Mouse (Mus musculus) gonadal fat pad, adult 2 months (tissue): ENCODE results near the gene Foxd4. TPM values are rescaled to one million over a fixed set of nuclear protein-coding genes. Genes with fewer than 3 reads are reported as not detected.

Experiments
- DNase-seq: peaks from one replicate; pipeline ENCODE4 v3.0.0-alpha.2; 2012; ENCODE audit warnings: low read depth
- polyA plus RNA-seq: library from polyadenylated mRNA; depleted of rRNA; stranded (reverse); fragments of >200 nt; gene quantifications from 2 replicates; pipeline ENCODE4 v1.2.3, GENCODE M21; 2012; rRNA removed

The Foxd4 gene
- not detected in 2 replicates for polyA plus RNA-seq

- DNase-seq, result no peak
Measured at GRCm38 (mm10) chr19:24900581-24901220, at the start of gene Foxd4. Foxd4 (minus strand) TSS chr19:24901197.

DNA sequence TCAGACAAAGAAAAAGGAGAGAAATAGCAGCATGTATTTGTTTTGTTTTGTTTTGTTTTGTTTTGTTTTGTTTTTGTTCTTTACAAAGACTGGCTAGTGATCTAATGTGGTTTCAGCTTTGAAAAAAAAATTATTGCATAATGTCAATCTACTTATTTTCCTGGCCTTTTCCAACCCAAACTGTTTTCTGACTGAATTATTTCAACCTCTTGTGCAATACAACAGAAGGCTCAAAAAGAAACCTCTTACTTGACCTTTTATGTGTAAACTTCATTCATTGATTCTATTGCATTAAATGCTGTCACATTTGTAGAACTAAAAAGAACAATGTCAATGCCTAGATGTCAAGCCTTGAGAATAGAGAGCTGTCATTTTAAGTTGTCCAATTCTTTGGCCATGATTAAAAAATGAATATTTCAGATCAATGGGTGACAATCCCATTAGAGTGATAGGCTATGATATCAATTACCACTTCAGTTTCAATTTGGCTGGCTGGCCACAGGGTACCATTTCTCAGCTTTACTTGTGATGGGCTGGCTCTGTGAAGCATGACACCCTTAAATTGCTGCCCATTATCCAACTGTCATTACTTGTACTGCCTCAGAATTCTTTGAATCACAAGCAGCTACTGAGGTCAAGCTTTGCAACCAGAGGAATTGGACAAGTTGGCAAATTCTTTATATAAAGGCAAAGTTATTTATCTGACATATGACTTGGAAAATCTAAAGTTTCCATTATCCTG is 44.7 kb upstream of the Foxd4 start:
- no peak for DNase-seq

GRCm38 (mm10) chr19:24937084-24937483 is 36.1 kb upstream of the Foxd4 start:
- DNase-seq, result no peak

- no peak for DNase-seq
Measured at GRCm38 (mm10) chr19:24929041-24929440, 28.0 kb upstream of the Foxd4 start.

DNA sequence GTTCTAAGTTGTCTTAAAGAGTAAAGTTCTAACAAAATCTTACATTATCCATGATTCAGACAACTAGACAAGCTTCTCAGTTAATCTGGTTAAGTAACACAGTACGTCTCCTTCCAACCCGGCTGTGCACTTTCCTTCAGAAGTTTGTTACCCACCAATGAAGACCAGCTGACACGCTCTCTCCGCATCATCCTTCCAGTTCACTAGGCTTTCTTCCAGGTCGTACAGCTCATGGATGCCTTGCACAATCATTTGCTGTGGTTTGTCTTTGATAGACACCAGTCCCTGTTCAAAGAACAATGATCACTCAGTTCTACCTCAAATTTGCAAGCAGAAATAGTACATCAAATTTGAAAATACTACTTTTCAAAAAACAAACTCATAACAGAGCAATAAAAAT is 19.9 kb upstream of the Foxd4 start:
- DNase-seq, result no peak

GRCm38 (mm10) chr19:24908385-24909155 is 7.6 kb upstream of the Foxd4 start:
- no peak for DNase-seq

GRCm38 (mm10) chr19:24907655-24908054 is 6.7 kb upstream of the Foxd4 start:
- no peak for DNase-seq

- DNase-seq, result no peak
Measured at GRCm38 (mm10) chr19:24902821-24903220, 1.8 kb upstream of the Foxd4 start.

DNA sequence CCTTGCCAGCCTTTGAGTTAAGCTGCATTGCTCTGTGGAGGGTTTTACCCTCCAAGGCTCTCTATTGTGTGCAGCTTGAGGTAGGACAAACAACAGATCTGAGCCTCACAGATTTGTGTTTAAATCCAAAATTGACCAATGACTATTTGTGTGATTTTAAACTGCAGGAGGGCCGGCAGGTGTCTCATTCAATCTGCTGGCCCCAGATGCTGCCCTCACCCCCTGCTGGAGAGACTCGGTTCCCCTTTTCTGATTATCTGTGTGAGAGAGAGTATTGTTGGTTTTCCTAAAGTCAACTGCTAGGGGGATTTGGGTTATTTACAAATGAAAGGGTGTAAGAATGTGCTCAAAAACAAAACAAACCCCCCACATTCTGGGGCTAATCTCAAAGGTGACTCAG is 1.3 kb upstream of the Foxd4 start:
- no peak for DNase-seq

- no peak for DNase-seq
Measured at GRCm38 (mm10) chr19:24901666-24902065, 669 bp upstream of the Foxd4 start.

DNA sequence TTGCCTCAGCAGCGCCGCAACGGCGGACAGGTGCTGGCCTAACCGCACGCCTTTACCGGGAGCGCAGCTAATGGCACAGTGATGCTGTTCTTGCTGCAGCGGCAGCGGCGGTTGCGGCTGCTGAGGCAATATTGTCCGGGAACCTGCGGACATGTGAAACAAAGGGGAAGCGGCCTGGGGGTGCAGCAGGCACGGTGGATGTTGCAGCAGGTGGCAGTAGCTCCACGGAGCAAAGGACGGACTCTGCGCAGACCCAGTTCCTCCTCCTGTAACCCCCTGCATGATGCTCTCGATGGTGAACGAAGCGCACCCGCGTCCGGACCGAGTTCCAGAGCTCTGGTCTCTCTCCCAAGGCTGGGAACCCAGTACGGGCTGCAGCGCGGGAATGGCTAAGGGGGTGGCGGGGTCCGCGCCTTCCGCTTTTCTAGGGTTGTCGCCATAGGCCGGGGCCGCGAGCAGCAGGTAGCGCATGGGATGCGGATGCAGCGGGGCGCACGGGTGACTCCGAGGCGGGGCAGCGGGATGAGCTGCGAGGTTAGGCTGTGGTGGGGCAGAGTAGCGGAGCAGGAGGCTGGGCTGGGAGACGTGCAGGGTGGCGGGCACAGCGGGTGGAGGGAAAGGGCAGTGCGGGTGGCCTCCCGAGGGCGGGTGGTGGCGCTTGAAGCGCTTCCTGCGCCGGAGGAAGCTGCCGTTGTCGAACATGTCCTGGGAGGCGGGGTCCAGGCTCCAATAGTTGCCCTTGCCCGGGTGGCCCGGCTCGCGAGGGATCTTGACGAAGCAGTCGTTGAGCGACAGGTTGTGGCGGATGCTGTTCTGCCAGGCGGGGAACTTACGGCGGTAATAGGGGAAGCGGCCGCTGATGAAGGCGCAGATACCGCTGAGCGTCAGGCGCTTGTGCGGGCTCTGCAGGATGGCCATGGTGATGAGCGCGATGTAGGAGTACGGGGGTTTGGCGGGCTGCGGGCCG is 1.1 kb downstream of the Foxd4 start:
- DNase-seq, result no peak

DNA sequence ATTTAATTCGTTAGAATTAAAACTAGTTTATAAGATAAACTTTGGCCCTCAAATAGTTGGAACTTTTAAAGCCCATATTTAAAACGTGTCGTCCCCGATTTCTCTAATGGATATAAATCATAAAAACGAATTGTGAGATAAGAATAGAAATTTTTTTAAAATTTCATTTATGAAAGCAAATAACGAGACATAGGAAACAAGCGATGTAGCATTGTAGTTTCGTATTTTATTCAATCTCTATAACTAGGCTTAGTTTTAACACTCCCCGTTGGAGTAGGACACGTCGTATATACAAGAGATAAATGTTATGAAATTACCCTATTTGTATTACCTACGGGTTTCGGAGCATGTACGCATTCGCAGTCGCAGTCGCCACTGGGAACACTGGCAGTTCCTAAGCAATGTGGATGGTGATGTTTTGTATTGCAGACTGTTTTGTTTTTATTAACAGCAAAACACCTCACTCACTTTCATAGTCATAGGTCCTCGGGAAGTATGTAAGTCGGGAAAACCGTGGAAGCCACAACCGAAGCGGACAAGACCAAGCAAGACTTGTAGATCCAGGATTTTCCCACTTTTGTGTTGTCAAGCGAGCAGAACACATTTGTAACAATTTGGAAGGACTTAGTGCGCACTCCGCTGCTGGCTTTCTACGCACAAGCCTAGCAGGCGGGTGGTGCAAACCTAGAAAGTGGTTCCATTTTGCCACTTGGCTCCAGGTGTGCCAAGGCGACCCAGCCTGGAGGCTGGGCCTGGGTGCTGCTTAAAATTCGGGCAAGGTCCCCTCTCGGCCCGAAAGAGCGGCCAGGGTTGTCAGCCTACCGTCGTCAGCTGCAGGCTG is 2.0 kb downstream of the Foxd4 start:
- DNase-seq, result no peak

DNA sequence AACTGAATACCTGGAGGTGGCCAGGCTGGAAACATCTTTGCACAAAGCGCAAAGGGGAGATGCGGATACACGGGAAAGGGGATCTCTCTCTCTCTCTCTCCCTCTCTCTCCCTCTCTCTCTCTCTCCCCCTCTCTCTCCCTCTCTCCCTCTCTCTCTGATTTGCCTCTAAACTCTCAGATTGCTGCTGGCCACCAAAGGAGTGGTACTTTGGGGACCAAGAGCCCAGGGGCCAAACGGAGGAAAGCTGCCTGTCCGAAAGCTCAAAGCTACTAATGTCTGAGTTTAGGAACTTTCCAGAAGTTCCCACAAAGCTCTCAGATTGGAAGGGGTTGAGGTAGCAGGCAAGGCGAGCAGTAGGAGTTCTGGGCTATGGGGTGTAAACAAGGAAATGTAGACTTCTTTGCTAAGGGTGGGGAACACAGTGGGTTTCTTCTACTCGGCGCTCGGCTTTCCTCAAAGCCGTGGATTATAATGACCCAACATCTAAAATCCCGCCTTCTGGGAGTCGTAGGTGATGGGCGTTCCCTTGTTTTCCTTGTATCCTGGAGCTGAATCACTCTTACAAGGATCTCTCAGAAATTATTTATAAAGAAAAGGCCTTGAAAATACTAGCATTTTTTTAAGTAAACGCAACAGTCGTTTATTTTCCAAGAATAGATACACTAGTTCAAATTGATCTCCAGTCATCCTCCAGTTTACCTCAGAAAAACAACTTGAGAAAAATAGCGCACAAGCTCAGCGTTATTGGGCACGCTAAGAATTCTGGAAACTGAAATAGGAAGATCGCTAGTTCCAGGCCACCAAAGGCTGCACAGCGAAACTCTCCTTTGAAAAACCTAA is 2.9 kb downstream of the Foxd4 start:
- DNase-seq, result no peak

- DNase-seq, result no peak
Measured at GRCm38 (mm10) chr19:24897006-24897895, 3.7 kb downstream of the Foxd4 start.

DNA sequence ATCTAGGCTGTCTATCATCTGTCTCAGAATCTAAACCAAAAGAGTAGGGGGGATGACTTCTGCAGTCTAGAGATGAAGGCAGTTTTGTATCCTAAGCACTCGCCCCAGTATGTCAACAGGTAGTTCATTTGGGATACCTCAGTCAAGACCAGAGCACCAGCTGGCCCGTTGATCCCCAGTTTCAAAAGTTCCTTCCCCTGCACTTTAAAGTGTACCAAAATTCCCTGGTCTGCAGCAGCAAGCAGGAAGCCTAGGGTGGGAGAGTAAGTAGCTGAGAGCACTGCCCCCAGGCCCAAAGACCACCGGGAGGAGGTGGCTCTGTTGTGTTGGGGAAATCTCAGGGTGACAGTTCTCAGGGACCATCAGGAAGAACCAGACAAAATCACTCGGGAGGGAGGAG is 4.5 kb downstream of the Foxd4 start:
- no peak for DNase-seq

DNA sequence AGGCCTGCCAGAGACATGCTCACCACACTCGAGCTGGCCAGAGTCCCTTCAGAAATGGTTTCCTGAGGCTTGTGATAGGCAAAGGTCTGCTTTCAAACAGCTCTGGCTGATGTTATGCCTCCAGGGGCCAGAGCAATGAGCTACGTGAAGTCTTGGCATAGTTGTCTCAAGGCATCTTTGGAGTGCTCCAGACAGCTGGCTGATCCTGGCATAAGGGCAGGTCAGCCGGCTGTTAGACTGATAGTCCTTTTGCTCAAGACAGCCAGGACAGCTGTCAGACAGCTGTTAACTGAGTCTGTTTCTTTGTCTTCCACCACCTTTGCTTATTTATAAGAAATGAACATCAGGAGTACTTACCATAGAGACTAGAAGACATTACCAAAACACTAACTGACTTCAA is 14.1 kb downstream of the Foxd4 start:
- DNase-seq, result no peak

- no peak for DNase-seq
Measured at GRCm38 (mm10) chr19:24885504-24885903, 15.5 kb downstream of the Foxd4 start.

GRCm38 (mm10) chr19:24881237-24881636 is 19.8 kb downstream of the Foxd4 start:
- no peak for DNase-seq
